ENCODE assay signal across 12 mouse cellular contexts in the genomic region with DNA sequence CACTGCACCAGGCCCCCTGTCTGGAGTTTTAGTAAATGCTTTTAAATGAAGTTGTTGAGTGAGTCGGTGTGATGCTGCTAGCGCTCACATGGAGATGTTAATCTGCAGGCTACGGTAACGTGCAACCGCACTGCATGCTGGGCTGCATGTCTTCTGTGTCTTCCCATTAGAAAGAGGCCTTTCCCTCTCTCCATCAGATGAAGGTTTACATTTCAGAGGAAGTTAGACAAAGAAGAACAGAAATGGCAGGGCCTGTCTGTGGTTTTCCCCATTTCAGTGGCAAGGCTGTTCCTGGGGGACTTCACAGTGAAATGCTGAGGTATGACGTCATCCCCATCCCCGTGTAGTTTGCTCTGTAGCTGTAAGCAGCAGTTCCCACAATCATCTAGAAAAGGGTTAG. TPM values are rescaled to one million over a fixed set of nuclear protein-coding genes. Genes with fewer than 3 reads are reported as not detected.
DNase-seq lines count a peak whose midpoint lies in the region; ATAC-seq and TF ChIP-seq lines count a peak whose summit lies in the region.
"Had no signal": no experiment of that assay in that cellular context is flagged by ENCODE, and none has a peak within 500 bp of the region (broad histone marks: within the 10 kb centered on the region; RNA-seq: fewer than 3 reads in every experiment).

No protein-coding gene starts in this region.

- H3K9me3 ChIP-seq in kidney, embryonic 15.5 days (replicated peaks): no peaks in the 10 kb centered on the region
- H3K9me3 ChIP-seq in stomach, embryonic 15.5 days: no peaks in the 10 kb centered on the region
- no peaks in the 10 kb centered on the region for H3K9me3 ChIP-seq in stomach, postnatal 0 days (ENCODE audit: control insufficient read depth, low read length)
- no peaks in the 10 kb centered on the region for H3K9me3 ChIP-seq in neural tube, embryonic 15.5 days (replicated peaks)
- H3K9me3 ChIP-seq: heart, embryonic 15.5 days; limb, embryonic 15.5 days had no signal

- no peak for DNase-seq in kidney, adult 2 months
- DNase-seq in stomach, postnatal 0 days (ENCODE audit: low spot score): no peak
- peak; percentile 43 for DNase-seq in brain, adult 2 months (ENCODE audit: low read depth, low spot score)
- DNase-seq in spleen, postnatal 4 days (ENCODE audit: low spot score in 2 of 2): no peak
- DNase-seq in urinary bladder, postnatal 4 days (ENCODE audit: low spot score in 2 of 2): no peak
- DNase-seq: cerebellum, postnatal 25 days had no signal

- 0 out of 2 replicates have a peak overlapping the region, but pooled peaks have one; percentile 8 for H3K27ac ChIP-seq in kidney, embryonic 15.5 days
- H3K27ac ChIP-seq in kidney, adult 2 months (ENCODE audit: insufficient read depth, low read depth, low read length): no peak overlapping the region
- H3K27ac ChIP-seq in stomach, embryonic 15.5 days: peak overlapping the region; percentile 26; the same call in 1 of the 2 replicates
- H3K27ac ChIP-seq in stomach, postnatal 0 days (replicated peaks): no peak overlapping the region
- 0 out of 2 replicates have a peak overlapping the region, but pooled peaks have one; percentile 33 for H3K27ac ChIP-seq in neural tube, embryonic 15.5 days (replicated peaks)
- H3K27ac ChIP-seq: heart, embryonic 15.5 days; limb, embryonic 15.5 days had no signal

- no peak overlapping the region for H3K4me2 ChIP-seq in kidney, embryonic 15.5 days
- no peak overlapping the region for H3K4me2 ChIP-seq in stomach, embryonic 15.5 days
- no peak overlapping the region for H3K4me2 ChIP-seq in stomach, postnatal 0 days (replicated peaks; ENCODE audit: low read depth)
- no peak overlapping the region; the same call in 1 of the 2 replicates for H3K4me2 ChIP-seq in neural tube, embryonic 15.5 days
- H3K4me2 ChIP-seq: heart, embryonic 15.5 days; limb, embryonic 15.5 days had no signal

- no peak for ATAC-seq in kidney, embryonic 15.5 days (replicated peaks; ENCODE audit: low FRiP score)
- ATAC-seq in stomach, embryonic 15.5 days (ENCODE audit: insufficient read depth, low FRiP score, low read depth): no peak
- no peak for ATAC-seq in stomach, postnatal 0 days (ENCODE audit: low FRiP score, low TSS enrichment)
- no peak for ATAC-seq in neural tube, embryonic 15.5 days (ENCODE audit: low FRiP score)

- H3K27me3 ChIP-seq in kidney, embryonic 15.5 days: 0 out of 2 replicates have a peak, but pooled peaks cover 11% of the 10 kb centered on the region
- H3K27me3 ChIP-seq in kidney, adult 2 months (replicated peaks; ENCODE audit: control insufficient read depth, insufficient read depth, low read length): no peaks in the 10 kb centered on the region
- no peaks in the 10 kb centered on the region for H3K27me3 ChIP-seq in stomach, embryonic 15.5 days (replicated peaks)
- H3K27me3 ChIP-seq in stomach, postnatal 0 days (ENCODE audit: control insufficient read depth, insufficient read depth, low read length): no peaks in the 10 kb centered on the region
- no peaks in the 10 kb centered on the region for H3K27me3 ChIP-seq in neural tube, embryonic 15.5 days (replicated peaks)
- H3K27me3 ChIP-seq: heart, embryonic 15.5 days; limb, embryonic 15.5 days had no signal

- TF ChIP-seq POLR2A in kidney, adult 2 months (IDR thresholded peaks at IDR 0.05; ENCODE audit: low read depth, low read length): no peak

- no peak for TF ChIP-seq EP300 in stomach, postnatal 0 days (optimal IDR thresholded peaks at IDR 0.05)

- WGBS in kidney, embryonic 15.5 days: 59% methylated on average over 7 of the region's 7 CpGs
- 70% methylated on average over 7 of the region's 7 CpGs for WGBS in kidney, adult 2 months
- 54% methylated on average over 7 of the region's 7 CpGs for WGBS in stomach, embryonic 15.5 days
- 57% methylated on average over 7 of the region's 7 CpGs for WGBS in stomach, postnatal 0 days
- WGBS in neural tube, embryonic 15.5 days: 50% methylated on average over 7 of the region's 7 CpGs

- TF ChIP-seq CTCF in kidney, adult 2 months (conservative IDR thresholded peaks at IDR 0.05; ENCODE audit: insufficient read depth, insufficient read length, low read depth, low read length): no peak
- no peak for TF ChIP-seq CTCF in stomach, postnatal 0 days (IDR thresholded peaks at IDR 0.05; ENCODE audit: low read depth)

- peaks cover 54% of the 10 kb centered on the region for H3K4me1 ChIP-seq in kidney, embryonic 15.5 days
- peaks cover 12% of the 10 kb centered on the region for H3K4me1 ChIP-seq in kidney, adult 2 months (ENCODE audit: control insufficient read depth, insufficient read depth, low read length)
- peaks cover 16% of the 10 kb centered on the region for H3K4me1 ChIP-seq in stomach, embryonic 15.5 days
- no peaks in the 10 kb centered on the region for H3K4me1 ChIP-seq in stomach, postnatal 0 days (replicated peaks; ENCODE audit: control insufficient read depth, insufficient read depth)
- peaks cover 11% of the 10 kb centered on the region; the same call in 1 of the 2 replicates for H3K4me1 ChIP-seq in neural tube, embryonic 15.5 days

- no peak overlapping the region for H3K9ac ChIP-seq in kidney, embryonic 15.5 days
- no peak overlapping the region for H3K9ac ChIP-seq in stomach, embryonic 15.5 days
- H3K9ac ChIP-seq in stomach, postnatal 0 days (ENCODE audit: low read length): no peak overlapping the region
- H3K9ac ChIP-seq in neural tube, embryonic 15.5 days (replicated peaks): no peak overlapping the region
- H3K9ac ChIP-seq: heart, embryonic 15.5 days; limb, embryonic 15.5 days had no signal

- no peak overlapping the region for H3K4me3 ChIP-seq in kidney, embryonic 15.5 days (replicated peaks)
- H3K4me3 ChIP-seq in kidney, adult 2 months (ENCODE audit: insufficient read depth, low read depth, low read length): no peak overlapping the region
- H3K4me3 ChIP-seq in stomach, embryonic 15.5 days (replicated peaks): no peak overlapping the region
- no peak overlapping the region for H3K4me3 ChIP-seq in stomach, postnatal 0 days (ENCODE audit: low read depth, low read length)
- H3K4me3 ChIP-seq in neural tube, embryonic 15.5 days (replicated peaks): no peak overlapping the region
- H3K4me3 ChIP-seq: heart, embryonic 15.5 days; layer of hippocampus, adult 2 months; limb, embryonic 15.5 days had no signal

- H3K36me3 ChIP-seq in kidney, embryonic 15.5 days: no peaks in the 10 kb centered on the region
- H3K36me3 ChIP-seq in kidney, adult 2 months (ENCODE audit: control insufficient read depth, insufficient read depth, low read length): no peaks in the 10 kb centered on the region
- no peaks in the 10 kb centered on the region for H3K36me3 ChIP-seq in stomach, embryonic 15.5 days
- no peaks in the 10 kb centered on the region for H3K36me3 ChIP-seq in stomach, postnatal 0 days (ENCODE audit: control insufficient read depth, insufficient read depth, low read length)
- no peaks in the 10 kb centered on the region for H3K36me3 ChIP-seq in neural tube, embryonic 15.5 days
- H3K36me3 ChIP-seq: heart, embryonic 15.5 days; limb, embryonic 15.5 days had no signal

RNA-seq across cellular contexts. Expression of a gene that starts 23.9 kb away (rescaled TPM):
- polyA plus RNA-seq in kidney, embryonic 15.5 days (2015; fragmentation: Nextera tagmentation; extraction: Ambion mirVana): 6.7 and 6.8 TPM in 2 replicates
- 4.0 and 4.6 TPM in 2 replicates for polyA plus RNA-seq in kidney, adult 2 months (2012; rRNA removed)
- polyA plus RNA-seq in stomach, embryonic 15.5 days (2015; fragmentation: Nextera tagmentation; extraction: Ambion mirVana): 14.0 and 14.5 TPM in 2 replicates
- 6.6 and 7.4 TPM in 2 replicates for polyA plus RNA-seq in stomach, postnatal 0 days (2015; fragmentation: Nextera tagmentation; extraction: Ambion mirVana)
- 0.54 and 2.6 TPM in 2 replicates for polyA plus RNA-seq in neural tube, embryonic 15.5 days (2015; fragmentation: Nextera tagmentation; extraction: Ambion mirVana)

RNA-seq across cellular contexts. Expression of a gene that starts 50.9 kb away (rescaled TPM):
- 164 and 168 TPM in 2 replicates for polyA plus RNA-seq in kidney, embryonic 15.5 days (2015; fragmentation: Nextera tagmentation; extraction: Ambion mirVana)
- 96.9 and 135 TPM in 2 replicates for polyA plus RNA-seq in kidney, adult 2 months (2012; rRNA removed)
- 118 and 127 TPM in 2 replicates for polyA plus RNA-seq in stomach, embryonic 15.5 days (2015; fragmentation: Nextera tagmentation; extraction: Ambion mirVana)
- polyA plus RNA-seq in stomach, postnatal 0 days (2015; fragmentation: Nextera tagmentation; extraction: Ambion mirVana): 119 and 121 TPM in 2 replicates
- polyA plus RNA-seq in neural tube, embryonic 15.5 days (2015; fragmentation: Nextera tagmentation; extraction: Ambion mirVana): 129 and 144 TPM in 2 replicates

Comparison
In these comparisons a context has a peak if more than half of its experiments do, and no peak if none do; other contexts are left out.
1. H3K27ac ChIP-seq: peak in kidney, embryonic 15.5 days (single experiment), stomach, embryonic 15.5 days (single experiment) and neural tube, embryonic 15.5 days (single experiment); none in kidney, adult 2 months (single experiment) and stomach, postnatal 0 days (single experiment).